Mouse (Mus musculus) midbrain, embryonic 15.5 days (tissue): Measurements from ENCODE around the gene Smim8. TPM values are rescaled to one million over a fixed set of nuclear protein-coding genes. Genes with fewer than 3 reads are reported as not detected.

Source experiments
- polyA plus RNA-seq: library from polyadenylated mRNA; unstranded; fragments of >200 nt; fragmentation: Nextera tagmentation; extraction: Ambion mirVana; gene quantifications from 2 replicates; pipeline ENCODE4 v1.2.1, GENCODE M21; 2015

The Smim8 gene
- polyA plus RNA-seq, 1 experiment from 2014 or later: 39.9 TPM

Other genes starting within 250 kb of the Smim8 start
- 86.6 and 89.9 TPM in 2 replicates for gene Akirin2, start 227.5 kb downstream of the Smim8 start, polyA plus RNA-seq
- 79.7 and 83.5 TPM in 2 replicates for gene Orc3, start 163.5 kb downstream of the Smim8 start, polyA plus RNA-seq
- 52.6 and 52.8 TPM in 2 replicates for gene Rars2, start 163.5 kb downstream of the Smim8 start, polyA plus RNA-seq
- 50.4 and 52.7 TPM in 2 replicates for gene Slc35a1, start 91.0 kb downstream of the Smim8 start, polyA plus RNA-seq
- 2.5 and 2.9 TPM in 2 replicates for gene Cfap206, start 48.2 kb downstream of the Smim8 start, polyA plus RNA-seq
- not detected in 2 replicates for gene Gm136, start 22.2 kb downstream of the Smim8 start, polyA plus RNA-seq
- gene Zfp292, start 104.5 kb upstream of the Smim8 start, polyA plus RNA-seq: 31.0 and 33.0 TPM in 2 replicates
- gene Cga, start 115.4 kb upstream of the Smim8 start, polyA plus RNA-seq: not detected in 2 replicates